Mouse (Mus musculus) hindbrain, postnatal 0 days (tissue): ENCODE results near the gene Trappc10. TPM values are rescaled to one million over a fixed set of nuclear protein-coding genes. Genes with fewer than 3 reads are reported as not detected.

ENCODE experiments used
- ATAC-seq: fragments of 200-750 bp; cut with Nextera tagmentation; 2 replicates; pipeline ENCODE4 v1.8.0; 2017; ENCODE audit warnings: mild to moderate bottlenecking, moderate TSS enrichment, moderate library complexity
- DNase-seq: peaks from one replicate; pipeline ENCODE4 v3.0.0-alpha.2; 2015; ENCODE audit warnings: low spot score
- H3K27ac ChIP-seq: fragments of 300-500 bp; sonication (generic); 2 replicates; pipeline ENCODE4 v1.5.1; 2014; ENCODE audit warnings: mild to moderate bottlenecking
- H3K27me3 ChIP-seq: fragments of 300-500 bp; sonication (generic); 2 replicates; pipeline ENCODE4 v1.6.1; 2014; ENCODE audit warnings: low read length, mixed read lengths; ENCODE audit not compliant: insufficient read depth
- H3K36me3 ChIP-seq: fragments of 300-500 bp; sonication (generic); 2 replicates; pipeline ENCODE4 v1.6.1; 2014; ENCODE audit warnings: low read length, mixed read lengths; ENCODE audit not compliant: insufficient read depth
- H3K4me1 ChIP-seq: fragments of 300-500 bp; sonication (generic); 2 replicates; pipeline ENCODE4 v1.6.1; 2014; ENCODE audit warnings: antibody characterized with exemption, low read length, mixed read lengths; ENCODE audit not compliant: insufficient read depth
- H3K4me2 ChIP-seq: fragments of 300-500 bp; sonication (generic); 2 replicates; pipeline ENCODE4 v1.6.1; 2014; ENCODE audit warnings: low read depth, mild to moderate bottlenecking, low read length, moderate library complexity, mixed read lengths
- H3K4me3 ChIP-seq: fragments of 300-500 bp; sonication (generic); 2 replicates; pipeline ENCODE4 v1.5.1; 2014; ENCODE audit warnings: low read length
- H3K9ac ChIP-seq: fragments of 300-500 bp; sonication (generic); replicated peaks from 2 replicates; pipeline ENCODE4 v1.6.1; 2014; ENCODE audit warnings: mild to moderate bottlenecking, low read length, moderate library complexity, mixed read lengths
- H3K9me3 ChIP-seq: fragments of 300-500 bp; sonication (generic); 2 replicates; pipeline ENCODE4 v1.6.1; 2016; ENCODE audit warnings: low read length, mixed read lengths
- CTCF ChIP-seq: IDR thresholded peaks from 2 replicates; pipeline ENCODE4 v1.5.1; 2016; ENCODE audit warnings: antibody characterized with exemption, control low read depth, low read depth
- WGBS: fragments of 180-500 bp; shearing (Covaris S2); extraction: QIAGEN DNeasy Blood & Tissue Kit; methylation state at CpG from one replicate; pipeline ENCODE4 v1.1.7; 2014; 5-methylcytosine and 5-hydroxymethylcytosine counted together
- polyA plus RNA-seq: library from polyadenylated mRNA; unstranded; fragments of >200 nt; fragmentation: Nextera tagmentation; extraction: Ambion mirVana; gene quantifications from 2 replicates; pipeline ENCODE4 v1.2.1, GENCODE M21; 2015
- total RNA-seq: library from RNA; depleted of rRNA; stranded (reverse); fragments of >200 nt; gene quantifications from 2 replicates; pipeline ENCODE4 v1.2.3, GENCODE M21; 2014

Gene Trappc10
- total and polyA plus RNA-seq, 2 experiments from 2014 or later: 40.3 to 96.9 TPM

GRCm38 (mm10) chr10:78185381-78185725 is 59.1 kb downstream of the Trappc10 start:
- WGBS: 20% methylated on average over 9 of the region's 9 CpGs
- Histone ChIP-seq H3K4me2 (peak overlapping the region; percentile 99), H3K4me1 (peaks cover 9% of the 10 kb centered on the region), H3K9ac (peak overlapping the region; percentile 13; the same call in 1 of the 2 replicates), H3K4me3 (peak overlapping the region; percentile 68), H3K9me3 (no peaks in the 10 kb centered on the region), H3K27me3 (no peaks in the 10 kb centered on the region), H3K27ac (peak overlapping the region; percentile 65), H3K36me3 (peaks cover 41% of the 10 kb centered on the region)
- TF ChIP-seq CTCF: no peak; the same call in 1 of the 2 replicates
- peak; percentile 42; the same call in 1 of the 2 replicates for ATAC-seq
- DNase-seq: no peak

GRCm38 (mm10) chr10:78184531-78185380 is 59.7 kb downstream of the Trappc10 start, which contains the start of gene Pwp2:
Gene Pwp2 (minus strand): TSS chr10:78185149.
- ATAC-seq: peak; percentile 96
- H3K4me2 ChIP-seq: peak within 1 kb of the TSS; percentile 99
- peaks cover 41% of the 10 kb centered on the region for H3K36me3 ChIP-seq
- no peaks in the 10 kb centered on the region for H3K9me3 ChIP-seq
- H3K27me3 ChIP-seq: no peaks in the 10 kb centered on the region
- H3K9ac ChIP-seq: peak within 1 kb of the TSS; percentile 62
- WGBS: 2% methylated on average over 47 of the region's 47 CpGs
- H3K4me3 ChIP-seq: peak within 1 kb of the TSS; percentile 68
- peaks cover 9% of the 10 kb centered on the region for H3K4me1 ChIP-seq
- TF ChIP-seq CTCF: peak; percentile 40
- DNase-seq: peak; percentile 97
- peak within 1 kb of the TSS; percentile 65 for H3K27ac ChIP-seq

- ATAC-seq (no peak), DNase-seq (no peak)
- peaks cover 9% of the 10 kb centered on the region for H3K4me1 ChIP-seq
- no peak overlapping the region for H3K27ac ChIP-seq
- H3K4me2 ChIP-seq: no peak overlapping the region
- 89% methylated on average over 3 of the region's 3 CpGs for WGBS
- no peak overlapping the region for H3K9ac ChIP-seq
- TF ChIP-seq CTCF: no peak
- H3K27me3 ChIP-seq: no peaks in the 10 kb centered on the region
- H3K9me3 ChIP-seq: no peaks in the 10 kb centered on the region
- H3K36me3 ChIP-seq: peaks cover 43% of the 10 kb centered on the region
- H3K4me3 ChIP-seq: no peak overlapping the region
These were observed 60.9 kb downstream of the Trappc10 start for GRCm38 (mm10) chr10:78183577-78183976.

DNA sequence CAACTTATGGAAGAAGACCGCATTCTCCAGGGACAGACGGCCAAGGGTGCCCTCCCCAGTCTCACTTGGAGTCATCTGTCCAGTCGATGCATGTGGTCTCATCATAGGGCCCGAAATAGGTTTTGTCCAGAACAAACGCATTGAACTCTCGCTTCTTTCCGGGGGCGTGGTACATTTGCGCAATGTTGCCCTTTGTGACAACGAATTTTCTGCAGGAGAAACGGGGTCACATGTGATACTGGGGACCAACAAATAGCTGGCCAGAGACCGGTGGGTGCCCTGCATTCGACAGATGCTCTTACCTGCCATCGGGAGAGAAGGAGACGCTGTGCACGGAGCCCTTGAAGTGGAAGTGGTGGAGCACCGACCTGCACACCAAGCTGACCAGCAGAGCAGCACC is 62.1 kb downstream of the Trappc10 start:
- no peak for TF ChIP-seq CTCF
- H3K27me3 ChIP-seq: no peaks in the 10 kb centered on the region

DNA sequence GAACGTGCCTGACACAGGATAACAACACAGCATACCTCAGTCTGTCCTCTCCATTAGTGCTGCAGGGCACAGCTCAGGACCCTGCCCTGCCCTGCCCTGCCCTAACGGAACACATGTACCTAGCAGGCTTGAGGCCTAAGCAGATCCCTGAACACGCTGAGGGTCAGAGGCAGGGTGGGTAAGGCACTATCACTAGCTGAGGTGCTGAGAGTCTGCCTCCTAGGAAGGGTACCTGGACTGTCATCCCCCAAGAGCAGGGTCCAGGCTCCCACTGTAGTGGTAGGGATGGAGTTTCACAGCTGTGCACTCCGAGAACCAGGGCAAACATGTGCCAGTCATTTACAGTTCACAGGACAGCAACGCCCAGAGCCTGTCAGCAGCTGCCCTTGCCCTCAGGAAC is 70.0 kb downstream of the Trappc10 start:
- Histone ChIP-seq H3K27ac (no peak overlapping the region), H3K4me3 (no peak overlapping the region), H3K9me3 (no peaks in the 10 kb centered on the region), H3K4me1 (0 out of 2 replicates have a peak, but pooled peaks cover 4% of the 10 kb centered on the region), H3K27me3 (no peaks in the 10 kb centered on the region), H3K4me2 (no peak overlapping the region), H3K9ac (no peak overlapping the region), H3K36me3 (peaks cover 69% of the 10 kb centered on the region)
- DNase-seq: no peak
- no peak for ATAC-seq
- WGBS: 89% methylated on average over 5 of the region's 5 CpGs
- TF ChIP-seq CTCF: no peak

More for the DNA sequence above, 62.1 kb downstream of the Trappc10 start:
- Histone ChIP-seq H3K36me3 (peaks cover 44% of the 10 kb centered on the region), H3K4me2 (no peak overlapping the region), H3K9ac (no peak overlapping the region), H3K4me3 (no peak overlapping the region), H3K9me3 (no peaks in the 10 kb centered on the region), H3K4me1 (peaks cover 9% of the 10 kb centered on the region), H3K27ac (no peak overlapping the region)
- ATAC-seq: no peak
- no peak for DNase-seq
- WGBS: 92% methylated on average over 17 of the region's 17 CpGs

DNA sequence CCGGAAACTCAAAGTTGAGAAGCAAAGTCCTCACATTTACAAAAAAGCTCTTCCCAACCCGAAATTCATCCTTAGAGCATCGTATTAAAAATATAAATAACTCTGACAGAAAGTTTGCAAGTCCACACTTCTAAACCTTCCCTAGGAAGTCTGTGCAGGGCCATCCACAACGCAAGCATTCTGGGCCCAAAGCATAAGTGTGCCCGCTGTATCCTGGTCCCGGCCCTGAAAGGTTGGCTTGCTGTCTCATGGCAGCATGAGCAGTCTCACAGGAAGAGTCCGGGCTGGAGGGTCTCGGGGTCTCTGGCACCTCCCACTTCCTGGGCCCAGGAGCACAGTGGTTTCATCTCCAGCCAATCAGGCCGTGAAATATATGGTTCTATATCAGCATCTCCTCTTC is 72.9 kb downstream of the Trappc10 start:
- H3K4me3 ChIP-seq: no peak overlapping the region
- no peak overlapping the region for H3K27ac ChIP-seq
- ATAC-seq (no peak), DNase-seq (no peak)
- peaks cover 13% of the 10 kb centered on the region for H3K4me1 ChIP-seq
- peaks cover 48% of the 10 kb centered on the region for H3K36me3 ChIP-seq
- no peaks in the 10 kb centered on the region for H3K9me3 ChIP-seq
- no peak overlapping the region for H3K9ac ChIP-seq
- TF ChIP-seq CTCF: no peak
- no peak overlapping the region for H3K4me2 ChIP-seq
- H3K27me3 ChIP-seq: no peaks in the 10 kb centered on the region
- whole genome bisulfite sequencing: 91% methylated on average over 9 of the region's 9 CpGs

DNA sequence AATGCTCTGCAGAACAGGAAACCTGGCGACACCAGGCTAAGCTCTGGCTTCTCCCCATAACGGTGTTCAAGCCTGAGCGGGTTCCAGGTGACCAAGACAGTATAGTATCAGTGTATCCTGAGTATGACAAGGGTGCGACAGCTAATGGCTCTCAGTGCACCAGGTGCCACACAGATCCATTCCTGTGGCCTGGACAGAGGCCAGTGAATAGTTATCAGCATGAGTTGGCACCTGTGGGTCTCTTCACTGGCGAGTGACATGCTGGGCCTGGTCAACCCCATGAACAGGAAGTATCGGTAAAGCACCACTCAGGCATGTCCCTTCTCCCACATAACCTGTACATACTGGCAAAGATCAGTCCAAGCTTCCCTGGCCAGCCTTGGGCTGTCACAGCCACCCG is 73.4 kb downstream of the Trappc10 start:
- Histone ChIP-seq H3K27ac (no peak overlapping the region), H3K36me3 (peaks cover 47% of the 10 kb centered on the region), H3K9ac (no peak overlapping the region), H3K4me1 (peaks cover 13% of the 10 kb centered on the region), H3K27me3 (no peaks in the 10 kb centered on the region), H3K4me2 (no peak overlapping the region), H3K9me3 (no peaks in the 10 kb centered on the region), H3K4me3 (no peak overlapping the region)
- 90% methylated on average over 7 of the region's 7 CpGs for WGBS
- ATAC-seq (no peak), DNase-seq (no peak)
- TF ChIP-seq CTCF: no peak
